Mouse (Mus musculus): ENCODE measurements at regions not wholly inside any gene's neighbourhood (a gene's known extent, or its start where the extent isn't known, plus 50 kb on each side); places are given as distances from the start of the nearest gene placed in this dataset.

DNA sequence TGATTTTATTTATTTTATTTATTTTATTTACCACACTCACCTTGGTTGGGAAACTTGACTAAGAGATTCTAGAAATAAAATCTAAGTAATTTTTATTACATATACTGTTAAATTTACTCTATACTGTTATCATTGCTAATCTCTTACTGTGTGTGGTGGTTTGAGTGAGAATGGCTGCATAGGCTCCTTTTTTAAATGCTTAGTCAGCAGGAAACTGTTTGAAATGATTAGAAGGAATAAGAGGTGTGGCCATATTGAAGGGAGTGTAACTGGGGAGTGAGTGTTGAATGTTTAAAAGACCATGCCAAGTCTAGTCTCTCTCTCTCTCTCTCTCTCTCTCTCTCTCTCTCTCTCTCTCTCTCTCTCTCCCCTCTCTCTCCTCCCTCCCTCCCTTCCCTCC, 157.9 kb upstream of the Phactr1 start:
- Histone ChIP-seq H3K27ac (no peak overlapping the region), H3K27me3 (peaks cover 8% of the 10 kb centered on the region; the same call in 1 of the 2 replicates), H3K4me3 (replicated peaks) (no peak overlapping the region), H3K4me1 (replicated peaks) (peaks cover 6% of the 10 kb centered on the region; the same call in 1 of the 2 replicates), H3K4me2 (no peak overlapping the region), H3K9me3 (0 out of 2 replicates have a peak, but pooled peaks cover 5% of the 10 kb centered on the region), H3K9ac (replicated peaks) (no peak overlapping the region), H3K36me3 (no peaks in the 10 kb centered on the region)
- ATAC-seq (ENCODE audit: insufficient number of reproducible peaks, insufficient read depth, low FRiP score, low TSS enrichment, low read depth) = no peak

GRCm38 (mm10) chr13:42526163-42526562, 154.3 kb upstream of the Phactr1 start:
- Histone ChIP-seq H3K9me3 (0 out of 2 replicates have a peak, but pooled peaks cover 5% of the 10 kb centered on the region), H3K9ac (replicated peaks) (no peak overlapping the region), H3K27ac (no peak overlapping the region), H3K27me3 (no peaks in the 10 kb centered on the region), H3K4me2 (no peak overlapping the region), H3K4me1 (replicated peaks) (no peaks in the 10 kb centered on the region), H3K4me3 (replicated peaks) (no peak overlapping the region), H3K36me3 (no peaks in the 10 kb centered on the region)
- 69% methylated on average over 4 of the region's 4 CpGs for WGBS
- ATAC-seq (ENCODE audit: insufficient number of reproducible peaks, insufficient read depth, low FRiP score, low TSS enrichment, low read depth) = no peak

DNA sequence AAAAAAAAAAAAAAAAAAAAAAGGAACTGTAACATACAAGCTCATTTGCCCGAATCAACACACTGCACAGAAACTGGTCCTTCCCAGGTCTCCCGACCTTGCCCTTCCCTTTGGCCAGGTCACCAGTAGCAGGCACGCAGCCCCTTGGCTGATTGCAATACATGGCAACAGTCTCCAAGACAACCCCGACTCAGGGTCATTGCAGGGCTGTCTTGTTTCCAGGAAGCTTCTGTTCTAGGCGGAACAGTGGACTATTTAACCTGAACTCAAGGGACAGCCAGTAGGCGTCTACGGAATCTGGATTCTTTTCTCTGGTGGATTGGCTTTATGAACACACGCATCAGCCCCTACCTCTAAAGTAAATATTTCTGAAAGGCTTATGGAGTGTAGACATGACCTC, 153.5 kb upstream of the Phactr1 start:
- WGBS = 47% methylated on average over 8 of the region's 8 CpGs
- no peaks in the 10 kb centered on the region for H3K27me3 ChIP-seq
- H3K9me3 ChIP-seq = 0 out of 2 replicates have a peak, but pooled peaks cover 5% of the 10 kb centered on the region
- no peaks in the 10 kb centered on the region for H3K4me1 ChIP-seq (replicated peaks)
- no peak overlapping the region for H3K27ac ChIP-seq
- no peak overlapping the region for H3K4me3 ChIP-seq (replicated peaks)
- no peaks in the 10 kb centered on the region for H3K36me3 ChIP-seq
- no peak for ATAC-seq (ENCODE audit: insufficient number of reproducible peaks, insufficient read depth, low FRiP score, low TSS enrichment, low read depth)
- H3K4me2 ChIP-seq = no peak overlapping the region
- no peak overlapping the region for H3K9ac ChIP-seq (replicated peaks)

GRCm38 (mm10) chr13:42528169-42528568, 152.3 kb upstream of the Phactr1 start:
- Histone ChIP-seq H3K36me3 (no peaks in the 10 kb centered on the region), H3K9ac (replicated peaks) (no peak overlapping the region), H3K4me1 (replicated peaks) (no peaks in the 10 kb centered on the region), H3K27ac (no peak overlapping the region), H3K4me2 (no peak overlapping the region), H3K4me3 (replicated peaks) (no peak overlapping the region), H3K27me3 (no peaks in the 10 kb centered on the region), H3K9me3 (0 out of 2 replicates have a peak, but pooled peaks cover under 1% of the 10 kb centered on the region)
- 84% methylated on average over 2 of the region's 2 CpGs for WGBS
- no peak for ATAC-seq (ENCODE audit: insufficient number of reproducible peaks, insufficient read depth, low FRiP score, low TSS enrichment, low read depth)

GRCm38 (mm10) chr13:42536501-42537210, 143.8 kb upstream of the Phactr1 start:
- no peaks in the 10 kb centered on the region for H3K27me3 ChIP-seq
- H3K4me1 ChIP-seq (replicated peaks) = no peaks in the 10 kb centered on the region
- no peak overlapping the region for H3K27ac ChIP-seq
- 0 out of 2 replicates have a peak, but pooled peaks cover 3% of the 10 kb centered on the region for H3K9me3 ChIP-seq
- WGBS = 71% methylated on average over 7 of the region's 7 CpGs
- no peak for ATAC-seq (ENCODE audit: insufficient number of reproducible peaks, insufficient read depth, low FRiP score, low TSS enrichment, low read depth)
- no peak overlapping the region for H3K9ac ChIP-seq (replicated peaks)
- no peak overlapping the region for H3K4me3 ChIP-seq (replicated peaks)
- no peak overlapping the region for H3K4me2 ChIP-seq
- H3K36me3 ChIP-seq = no peaks in the 10 kb centered on the region

DNA sequence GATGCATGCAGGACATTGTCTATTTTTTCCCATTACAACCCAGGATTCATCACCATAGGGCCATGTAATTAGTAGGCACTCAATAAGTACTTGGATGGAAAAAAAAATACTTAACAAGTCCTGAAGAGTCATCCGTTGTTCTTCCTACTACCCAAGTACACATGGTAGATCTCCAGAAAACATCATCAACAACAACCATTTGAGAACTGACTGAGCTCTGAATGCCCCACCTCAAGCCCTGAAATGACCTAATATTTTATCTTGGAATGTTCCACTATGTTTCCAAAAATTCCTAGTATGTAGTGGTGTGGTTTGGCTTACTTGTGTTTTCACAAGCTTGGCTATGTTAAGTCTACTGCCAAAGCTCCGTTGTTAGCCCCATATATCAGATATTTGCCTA, 142.4 kb upstream of the Phactr1 start:
- ATAC-seq (ENCODE audit: insufficient number of reproducible peaks, insufficient read depth, low FRiP score, low TSS enrichment, low read depth) = no peak
- Histone ChIP-seq H3K36me3 (no peaks in the 10 kb centered on the region), H3K9me3 (0 out of 2 replicates have a peak, but pooled peaks cover 3% of the 10 kb centered on the region), H3K27me3 (no peaks in the 10 kb centered on the region), H3K4me3 (replicated peaks) (no peak overlapping the region), H3K9ac (replicated peaks) (no peak overlapping the region), H3K4me1 (replicated peaks) (no peaks in the 10 kb centered on the region), H3K27ac (no peak overlapping the region), H3K4me2 (no peak overlapping the region)
- 89% methylated on average over 2 of the region's 2 CpGs for WGBS

DNA sequence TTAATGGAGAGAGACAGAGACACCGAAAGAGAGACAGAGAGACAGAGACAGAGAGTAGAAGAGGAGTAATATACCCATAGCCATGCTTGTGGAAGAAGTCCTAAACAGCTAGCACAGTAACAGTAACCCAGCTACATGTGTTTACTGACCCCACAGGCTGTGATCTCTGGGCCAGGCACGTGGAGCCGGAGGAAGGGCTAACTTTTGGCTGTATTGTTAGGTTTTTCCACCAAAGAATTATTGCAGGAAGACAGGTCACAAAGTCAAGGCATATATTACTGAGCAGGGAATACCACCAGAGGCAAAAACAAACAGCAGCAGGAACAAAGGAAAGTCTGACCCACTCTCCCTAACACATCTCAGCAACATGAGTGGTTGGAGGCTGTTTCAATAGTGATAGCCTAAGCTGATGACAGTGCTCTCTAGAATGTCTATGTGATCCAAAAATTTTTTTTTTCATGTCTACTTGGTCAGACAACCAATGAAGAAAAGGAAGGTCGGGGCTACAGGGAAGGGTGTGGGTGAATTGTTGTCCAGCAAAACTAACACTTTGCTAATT, 135.8 kb upstream of the Phactr1 start:
- 59% methylated on average over 4 of the region's 4 CpGs for WGBS
- Histone ChIP-seq H3K9me3 (0 out of 2 replicates have a peak, but pooled peaks cover 3% of the 10 kb centered on the region), H3K4me3 (replicated peaks) (no peak overlapping the region), H3K27ac (no peak overlapping the region), H3K27me3 (no peaks in the 10 kb centered on the region), H3K36me3 (no peaks in the 10 kb centered on the region), H3K9ac (replicated peaks) (no peak overlapping the region), H3K4me2 (no peak overlapping the region), H3K4me1 (replicated peaks) (no peaks in the 10 kb centered on the region)
- no peak for ATAC-seq (ENCODE audit: insufficient number of reproducible peaks, insufficient read depth, low FRiP score, low TSS enrichment, low read depth)

DNA sequence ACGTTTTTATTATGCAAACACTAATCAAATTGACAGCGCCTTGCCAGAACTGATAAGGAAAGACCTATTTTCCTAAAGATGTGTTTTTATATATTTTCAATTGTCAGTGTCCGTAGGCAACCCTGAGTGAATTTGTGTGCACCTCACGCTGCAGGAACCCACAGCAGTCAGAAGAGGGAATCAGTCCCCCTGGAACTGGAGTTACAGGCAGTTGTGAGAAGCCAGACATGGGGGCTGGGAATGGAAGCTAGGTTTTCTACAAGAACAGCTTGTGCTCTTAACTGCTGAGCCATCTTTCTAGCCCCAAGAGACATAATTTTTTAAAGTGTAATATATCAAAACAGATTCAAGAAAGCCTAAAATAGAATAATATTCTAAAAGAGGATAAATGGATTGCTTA, 134.0 kb upstream of the Phactr1 start:
- H3K27ac ChIP-seq = no peak overlapping the region
- WGBS = 79% methylated on average over 4 of the region's 4 CpGs
- ATAC-seq (ENCODE audit: insufficient number of reproducible peaks, insufficient read depth, low FRiP score, low TSS enrichment, low read depth) = no peak
- no peaks in the 10 kb centered on the region for H3K36me3 ChIP-seq
- H3K9me3 ChIP-seq = no peaks in the 10 kb centered on the region
- H3K4me2 ChIP-seq = no peak overlapping the region
- no peak overlapping the region for H3K4me3 ChIP-seq (replicated peaks)
- H3K4me1 ChIP-seq (replicated peaks) = no peaks in the 10 kb centered on the region
- no peak overlapping the region for H3K9ac ChIP-seq (replicated peaks)
- no peaks in the 10 kb centered on the region for H3K27me3 ChIP-seq

DNA sequence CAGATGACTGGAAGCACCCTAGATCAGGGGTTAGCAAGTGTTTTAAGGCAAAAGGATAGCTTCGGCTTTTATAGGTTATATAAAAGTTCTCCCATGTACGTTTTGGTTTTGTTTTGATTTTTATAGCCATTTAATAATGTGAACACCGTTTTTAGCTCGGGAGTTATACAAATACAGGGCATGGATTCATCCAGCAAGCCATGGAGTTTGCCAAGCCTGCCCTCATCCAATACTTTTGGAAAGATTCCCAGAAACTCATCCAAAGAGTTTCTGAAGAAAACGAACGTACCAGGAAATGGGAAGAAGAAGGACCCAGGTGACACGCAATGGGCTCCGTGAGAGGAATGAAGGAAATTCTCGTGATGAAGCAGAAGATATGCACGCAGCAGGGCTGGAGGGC, 133.6 kb upstream of the Phactr1 start:
- Histone ChIP-seq H3K36me3 (no peaks in the 10 kb centered on the region), H3K27me3 (no peaks in the 10 kb centered on the region), H3K4me2 (no peak overlapping the region), H3K4me3 (replicated peaks) (no peak overlapping the region), H3K9ac (replicated peaks) (no peak overlapping the region), H3K9me3 (no peaks in the 10 kb centered on the region), H3K4me1 (replicated peaks) (no peaks in the 10 kb centered on the region), H3K27ac (no peak overlapping the region)
- 85% methylated on average over 10 of the region's 10 CpGs for WGBS
- no peak for ATAC-seq (ENCODE audit: insufficient number of reproducible peaks, insufficient read depth, low FRiP score, low TSS enrichment, low read depth)

- ATAC-seq (ENCODE audit: insufficient number of reproducible peaks, insufficient read depth, low FRiP score, low TSS enrichment, low read depth) = no peak
- Histone ChIP-seq H3K36me3 (no peaks in the 10 kb centered on the region), H3K27me3 (no peaks in the 10 kb centered on the region), H3K4me2 (no peak overlapping the region), H3K27ac (no peak overlapping the region), H3K9ac (replicated peaks) (no peak overlapping the region), H3K9me3 (no peaks in the 10 kb centered on the region), H3K4me3 (replicated peaks) (no peak overlapping the region), H3K4me1 (replicated peaks) (no peaks in the 10 kb centered on the region)
- WGBS = 74% methylated on average over 5 of the region's 5 CpGs
These were observed 131.3 kb upstream of the Phactr1 start for GRCm38 (mm10) chr13:42549021-42549559.

GRCm38 (mm10) chr13:42554961-42555360, 125.5 kb upstream of the Phactr1 start:
- Histone ChIP-seq H3K9ac (replicated peaks) (no peak overlapping the region), H3K4me1 (replicated peaks) (no peaks in the 10 kb centered on the region), H3K27ac (no peak overlapping the region), H3K4me2 (no peak overlapping the region), H3K9me3 (no peaks in the 10 kb centered on the region), H3K27me3 (no peaks in the 10 kb centered on the region), H3K4me3 (replicated peaks) (no peak overlapping the region), H3K36me3 (no peaks in the 10 kb centered on the region)
- 77% methylated on average over 4 of the region's 4 CpGs for WGBS
- no peak for ATAC-seq (ENCODE audit: insufficient number of reproducible peaks, insufficient read depth, low FRiP score, low TSS enrichment, low read depth)

All from limb, embryonic 12.5 days (tissue).